ENCODE assay signal across 7 mouse cellular contexts in the genomic region with DNA sequence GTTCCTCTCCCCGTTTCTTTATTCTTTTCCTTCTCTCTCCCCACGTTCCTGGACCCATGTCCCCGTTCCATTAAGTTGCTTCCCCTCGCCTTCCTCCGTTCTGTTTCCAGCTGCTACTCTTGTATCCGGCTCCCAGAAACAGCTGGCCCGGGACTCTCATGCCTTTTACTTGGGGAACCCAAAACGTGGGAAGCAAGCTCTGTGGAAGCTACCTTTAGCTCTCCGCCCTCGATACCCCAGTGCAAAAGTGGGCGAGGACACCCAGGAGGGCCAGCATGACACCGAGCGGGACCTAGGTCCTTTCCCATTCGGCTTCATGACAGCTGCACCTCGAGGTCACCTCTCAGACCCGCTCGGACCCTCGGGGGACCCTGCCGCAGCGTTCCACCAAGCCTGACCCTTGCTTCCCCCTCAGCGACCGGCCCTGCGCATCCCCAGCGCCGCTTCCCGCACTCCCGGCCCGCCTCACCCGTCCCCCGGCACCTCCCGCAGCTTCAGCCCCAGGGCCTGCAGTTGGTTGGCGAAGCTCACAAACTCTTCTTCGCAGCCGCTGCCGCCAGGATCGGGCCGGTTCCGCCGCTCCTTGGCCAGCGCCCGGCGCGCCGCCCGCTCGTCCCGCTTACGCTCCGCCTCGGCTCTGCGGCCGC. TPM values are rescaled to one million over a fixed set of nuclear protein-coding genes. Genes with fewer than 3 reads are reported as not detected.
DNase-seq lines count a peak whose midpoint lies in the region; ATAC-seq and TF ChIP-seq lines count a peak whose summit lies in the region.

No protein-coding gene starts in this region.

- 0 out of 2 replicates have a peak overlapping the region, but pooled peaks have one; percentile 13 for H3K27ac ChIP-seq in cortical plate, adult 2 months (ENCODE audit: insufficient read depth, low read length)
- H3K27ac ChIP-seq in heart, embryonic 16.5 days (ENCODE audit: low read length): peak overlapping the region; percentile 66; the same call in 1 of the 2 replicates
- peak overlapping the region; percentile 73; the same call in 1 of the 2 replicates for H3K27ac ChIP-seq in midbrain, postnatal 0 days (ENCODE audit: low read depth, low read length)

- H3K4me3 ChIP-seq in cortical plate, adult 2 months (ENCODE audit: insufficient read depth, low read length): peak overlapping the region; percentile 80
- H3K4me3 ChIP-seq in heart, embryonic 16.5 days (ENCODE audit: low read length): peak overlapping the region; percentile 83
- H3K4me3 ChIP-seq in midbrain, postnatal 0 days (ENCODE audit: low read depth, low read length): peak overlapping the region; percentile 83

- peak overlapping the region; percentile 94 for H3K4me2 ChIP-seq in heart, embryonic 16.5 days (ENCODE audit: low read depth, low read length)
- H3K4me2 ChIP-seq in midbrain, postnatal 0 days (ENCODE audit: low read depth, low read length, poor library complexity, severe bottlenecking): peak overlapping the region; percentile 86

- H3K4me1 ChIP-seq in cortical plate, adult 2 months (ENCODE audit: control insufficient read depth, insufficient read depth, low read length): peaks cover 9% of the 10 kb centered on the region
- H3K4me1 ChIP-seq in heart, embryonic 16.5 days (ENCODE audit: control insufficient read depth, insufficient read depth, low read length): peaks cover 5% of the 10 kb centered on the region
- peaks cover 10% of the 10 kb centered on the region; the same call in 1 of the 2 replicates for H3K4me1 ChIP-seq in midbrain, postnatal 0 days (ENCODE audit: insufficient read depth, low read length)

- peak; percentile 49 for ATAC-seq in heart, embryonic 16.5 days (replicated peaks; ENCODE audit: extremely low read depth, insufficient read depth, low FRiP score)
- peak; percentile 45; the same call in 1 of the 2 replicates for ATAC-seq in midbrain, postnatal 0 days (ENCODE audit: low FRiP score)

- H3K27me3 ChIP-seq in heart, embryonic 16.5 days (ENCODE audit: control insufficient read depth, insufficient read depth, low read length): no peaks in the 10 kb centered on the region
- H3K27me3 ChIP-seq in midbrain, postnatal 0 days (ENCODE audit: insufficient read depth, low read length): no peaks in the 10 kb centered on the region

- TF ChIP-seq POLR2A in cortical plate, adult 2 months (IDR thresholded peaks at IDR 0.05; ENCODE audit: extremely low read depth, insufficient read depth, low read length): no peak

- H3K9ac ChIP-seq in heart, embryonic 16.5 days (ENCODE audit: low read length): peak overlapping the region; percentile 89
- peak overlapping the region; percentile 83 for H3K9ac ChIP-seq in midbrain, postnatal 0 days (replicated peaks; ENCODE audit: low read length, poor library complexity, severe bottlenecking)

- WGBS in heart, embryonic 16.5 days: under 1% methylated on average over 52 of the region's 52 CpGs
- under 1% methylated on average over 46 of the region's 52 CpGs for WGBS in midbrain, postnatal 0 days

- TF ChIP-seq CTCF in cortical plate, adult 2 months (IDR thresholded peaks at IDR 0.05; ENCODE audit: extremely low read depth, insufficient read depth, low read length): no peak
- no peak for TF ChIP-seq CTCF in midbrain, postnatal 0 days (IDR thresholded peaks at IDR 0.05)

- H3K9me3 ChIP-seq in heart, embryonic 16.5 days (replicated peaks; ENCODE audit: control insufficient read depth, low read length): 0 out of 2 replicates have a peak, but pooled peaks cover 2% of the 10 kb centered on the region
- H3K9me3 ChIP-seq in midbrain, postnatal 0 days (ENCODE audit: low read length): no peaks in the 10 kb centered on the region

- peak; percentile 11 to 54 for DNase-seq in spleen, postnatal 10 days (ENCODE audit: low spot score in 2 of 2)
- no peak for DNase-seq in spleen, adult 12 weeks (ENCODE audit: low spot score)
- peak; percentile 40 for DNase-seq in liver
- DNase-seq in midbrain, postnatal 0 days (ENCODE audit: low spot score): no peak
- DNase-seq in T-cell, adult 2 months (ENCODE audit: low spot score): no peak

- no peaks in the 10 kb centered on the region for H3K36me3 ChIP-seq in heart, embryonic 16.5 days (ENCODE audit: control insufficient read depth, insufficient read depth)
- 0 out of 2 replicates have a peak, but pooled peaks cover 4% of the 10 kb centered on the region for H3K36me3 ChIP-seq in midbrain, postnatal 0 days (ENCODE audit: insufficient read depth, low read length)

RNA-seq across cellular contexts. Expression of a gene that starts 0.5 kb away (rescaled TPM):
- polyA plus RNA-seq in cortical plate, adult 2 months (2012; rRNA removed): 14.7 and 15.1 TPM in 2 replicates
- polyA plus RNA-seq in heart, embryonic 16.5 days (2015; fragmentation: Nextera tagmentation; extraction: Ambion mirVana): 3.0 and 3.3 TPM in 2 replicates
- 8.5 and 9.0 TPM in 2 replicates for total RNA-seq in midbrain, postnatal 0 days (2014; rRNA removed)
- 3.1 and 3.8 TPM in 2 replicates for polyA plus RNA-seq in midbrain, postnatal 0 days (2015; fragmentation: Nextera tagmentation; extraction: Ambion mirVana)

RNA-seq across cellular contexts. Expression of a gene that starts 35.5 kb away (rescaled TPM):
- polyA plus RNA-seq in cortical plate, adult 2 months (2012; rRNA removed): not detected in 2 replicates
- 0.18 TPM in 1 of 2 replicates, not detected in the other for polyA plus RNA-seq in heart, embryonic 16.5 days (2015; fragmentation: Nextera tagmentation; extraction: Ambion mirVana)
- not detected in 2 replicates for total RNA-seq in midbrain, postnatal 0 days (2014; rRNA removed)
- not detected in 2 replicates for polyA plus RNA-seq in midbrain, postnatal 0 days (2015; fragmentation: Nextera tagmentation; extraction: Ambion mirVana)

RNA-seq across cellular contexts. Expression of a gene that starts 39.5 kb away (rescaled TPM):
- polyA plus RNA-seq in cortical plate, adult 2 months (2012; rRNA removed): not detected in 2 replicates
- not detected in 2 replicates for polyA plus RNA-seq in heart, embryonic 16.5 days (2015; fragmentation: Nextera tagmentation; extraction: Ambion mirVana)
- total RNA-seq in midbrain, postnatal 0 days (2014; rRNA removed): not detected in 2 replicates
- polyA plus RNA-seq in midbrain, postnatal 0 days (2015; fragmentation: Nextera tagmentation; extraction: Ambion mirVana): not detected in 2 replicates

RNA-seq across cellular contexts. Expression of a gene that starts 50.0 kb away (rescaled TPM):
- polyA plus RNA-seq in cortical plate, adult 2 months (2012; rRNA removed): 2.9 and 4.2 TPM in 2 replicates
- 2.7 and 3.8 TPM in 2 replicates for polyA plus RNA-seq in heart, embryonic 16.5 days (2015; fragmentation: Nextera tagmentation; extraction: Ambion mirVana)
- total RNA-seq in midbrain, postnatal 0 days (2014; rRNA removed): 0.76 and 2.5 TPM in 2 replicates
- 0.64 and 0.81 TPM in 2 replicates for polyA plus RNA-seq in midbrain, postnatal 0 days (2015; fragmentation: Nextera tagmentation; extraction: Ambion mirVana)

RNA-seq across cellular contexts. Expression of a gene that starts 53.6 kb away (rescaled TPM):
- not detected in 2 replicates for polyA plus RNA-seq in cortical plate, adult 2 months (2012; rRNA removed)
- polyA plus RNA-seq in heart, embryonic 16.5 days (2015; fragmentation: Nextera tagmentation; extraction: Ambion mirVana): 0.29 and 0.66 TPM in 2 replicates
- not detected in 2 replicates for total RNA-seq in midbrain, postnatal 0 days (2014; rRNA removed)
- not detected in 2 replicates for polyA plus RNA-seq in midbrain, postnatal 0 days (2015; fragmentation: Nextera tagmentation; extraction: Ambion mirVana)

Comparison
In these comparisons a context has a peak if more than half of its experiments do, and no peak if none do; other contexts are left out.
1. DNase-seq: peak in spleen, postnatal 10 days (2 of 2) and liver (single experiment); none in spleen, adult 12 weeks (single experiment), midbrain, postnatal 0 days (single experiment) and T-cell, adult 2 months (single experiment).
2. H3K27ac ChIP-seq: peak in every context shown above with its lines; median percentile 73 in midbrain, postnatal 0 days; 66 in heart, embryonic 16.5 days; 13 in cortical plate, adult 2 months.
3. Peak in every context shown above with its lines, with median percentiles within 50 percentile points of each other: H3K4me3 ChIP-seq.